Mouse (Mus musculus): ENCODE data around the gene Slc12a7. TPM values are rescaled to one million over a fixed set of nuclear protein-coding genes. Genes with fewer than 3 reads are reported as not detected.

Gene Slc12a7
- polyA plus RNA-seq, 1 experiment from 2014 or later = 33.8 TPM

- DNase-seq (ENCODE audit: low spot score) = peak; percentile 44
Measured at GRCm38 (mm10) chr13:73760126-73760525, 27.2 kb downstream of the Slc12a7 start.

DNA sequence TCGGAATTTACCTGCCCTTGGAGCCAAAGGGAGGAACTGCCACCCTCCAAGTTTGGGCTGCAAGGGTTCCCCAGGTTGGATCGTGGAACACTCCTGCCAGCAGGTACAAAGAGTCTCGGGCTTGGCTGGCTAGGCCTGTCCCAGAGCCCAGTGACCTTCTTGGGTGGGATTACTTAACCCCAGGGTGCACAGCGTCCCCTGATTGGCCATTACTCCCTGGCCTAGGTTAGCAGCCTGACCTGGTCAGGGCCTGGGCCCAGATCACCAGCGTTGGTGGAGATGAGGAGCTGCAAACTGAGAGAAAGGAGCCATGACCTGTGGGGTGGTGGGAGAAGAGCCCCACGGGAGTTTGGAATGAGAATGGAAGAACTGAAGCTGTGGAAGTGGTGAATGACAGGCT, 30.0 kb downstream of the Slc12a7 start:
- DNase-seq (ENCODE audit: low spot score) = no peak

- peak; percentile 91 for DNase-seq (ENCODE audit: low spot score)
Measured at GRCm38 (mm10) chr13:73763439-73764255, 30.8 kb downstream of the Slc12a7 start.

DNA sequence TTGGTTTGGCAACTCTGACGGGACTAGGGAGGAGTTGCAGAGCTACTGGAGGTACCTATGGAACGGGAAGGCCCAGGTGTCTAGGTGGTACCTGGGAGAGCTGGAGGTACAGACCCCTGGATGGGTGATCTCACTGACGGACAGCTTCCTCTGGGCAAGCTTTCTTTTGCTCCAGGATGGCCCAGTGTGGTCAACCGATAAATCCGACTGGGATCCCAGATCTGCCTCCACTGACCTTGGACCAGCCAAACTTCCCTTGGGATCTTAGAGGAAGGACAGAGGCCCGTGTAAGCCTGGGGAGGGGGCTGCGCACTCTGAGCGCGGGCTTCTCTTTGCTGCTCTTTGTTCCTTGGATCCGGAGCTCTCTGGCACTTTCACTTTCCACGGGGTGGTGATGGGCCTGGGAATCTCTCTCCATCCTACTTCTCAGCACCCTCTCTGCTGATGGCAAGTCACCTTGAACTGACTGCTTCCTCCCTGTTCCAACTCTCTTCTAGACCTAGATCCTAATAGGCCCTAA, 31.4 kb downstream of the Slc12a7 start:
- peak; percentile 27 for DNase-seq (ENCODE audit: low spot score)

- DNase-seq (ENCODE audit: low spot score) = no peak
Measured at GRCm38 (mm10) chr13:73765393-73765792, 32.5 kb downstream of the Slc12a7 start.

DNA sequence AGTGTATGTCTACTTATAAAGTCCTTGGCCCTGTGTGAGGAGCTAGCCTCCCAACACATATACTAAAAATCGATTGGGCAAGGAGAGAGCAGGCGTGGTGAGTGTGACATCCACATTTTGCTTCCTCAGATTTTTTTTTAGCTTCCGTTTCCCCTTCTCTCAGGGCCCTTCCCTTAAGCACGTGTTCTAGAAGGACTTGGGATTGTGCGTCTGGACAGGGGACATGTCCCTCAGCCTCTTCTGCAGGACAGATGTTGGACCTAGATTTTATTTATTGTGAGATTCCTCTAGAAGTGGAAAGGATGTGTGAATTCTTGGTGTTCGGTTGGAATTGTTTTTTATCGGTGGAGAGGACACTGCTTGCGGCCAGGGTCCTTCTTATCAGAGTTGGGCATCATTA, 34.3 kb downstream of the Slc12a7 start:
- DNase-seq (ENCODE audit: low spot score) = no peak

- no peak for DNase-seq (ENCODE audit: low spot score)
Measured at GRCm38 (mm10) chr13:73767754-73768153, 34.9 kb downstream of the Slc12a7 start.

GRCm38 (mm10) chr13:73768311-73768710, 35.4 kb downstream of the Slc12a7 start:
- peak; percentile 30 for DNase-seq (ENCODE audit: low spot score)

DNA sequence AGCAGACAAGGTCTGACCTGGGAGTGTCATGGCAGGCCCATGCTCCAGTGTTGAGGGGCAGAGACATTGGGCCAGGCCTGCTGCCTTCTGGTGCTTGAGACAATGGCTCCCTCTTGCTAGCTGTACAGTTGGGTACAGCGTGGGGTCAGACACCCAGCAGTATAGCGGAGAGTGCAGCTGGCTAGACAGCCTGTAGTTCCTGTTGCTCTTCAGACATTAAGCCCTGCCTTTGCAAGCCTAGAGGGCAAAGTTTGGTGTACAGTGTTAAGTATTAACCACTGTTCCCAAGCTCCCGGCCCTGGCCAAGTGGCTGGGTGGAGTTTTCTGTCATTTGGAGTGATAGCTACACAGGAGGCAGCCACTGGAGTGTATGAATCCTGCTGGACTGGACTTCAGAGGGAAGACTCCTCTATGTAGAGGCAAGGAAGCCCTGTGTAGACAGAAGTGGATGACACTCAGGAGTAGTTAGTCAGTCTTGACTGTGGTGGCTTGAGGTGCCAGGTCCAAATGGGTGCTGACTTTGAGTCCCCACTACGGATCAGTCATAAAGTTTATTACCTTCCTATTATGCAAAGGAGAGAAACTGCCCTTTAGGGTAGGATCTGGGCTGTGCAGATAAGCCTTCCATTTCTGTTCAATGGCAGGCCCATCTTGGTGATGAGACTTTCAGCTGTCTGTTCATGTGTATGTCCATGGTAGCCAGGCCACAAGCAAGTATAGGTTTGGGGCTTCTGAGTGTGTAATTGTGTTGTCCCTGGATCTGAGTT, 37.2 kb downstream of the Slc12a7 start:
- DNase-seq (ENCODE audit: low spot score) = no peak

DNA sequence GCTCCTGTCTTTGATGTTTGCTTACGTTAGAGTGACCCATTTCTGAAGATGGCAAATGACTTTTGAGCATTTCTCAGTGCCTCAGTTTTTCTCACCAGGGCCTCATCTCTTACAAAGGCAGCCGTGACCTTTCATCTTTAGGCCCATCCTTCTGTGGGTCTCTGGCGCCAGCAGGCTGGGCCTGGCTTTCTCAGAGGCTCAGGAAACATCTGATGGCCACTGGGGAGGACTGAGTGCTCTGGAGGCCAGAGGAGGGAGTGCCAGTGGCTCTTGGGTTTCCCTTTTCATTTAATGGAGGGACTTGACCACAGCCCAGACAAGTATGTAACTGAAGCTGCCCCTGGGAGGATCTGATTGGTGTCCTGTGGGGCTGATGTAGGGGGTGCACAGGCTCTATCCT, 38.2 kb downstream of the Slc12a7 start:
- no peak for DNase-seq (ENCODE audit: low spot score)

GRCm38 (mm10) chr13:73772655-73773054, 39.8 kb downstream of the Slc12a7 start:
- peak; percentile 84 for DNase-seq (ENCODE audit: low spot score)

DNA sequence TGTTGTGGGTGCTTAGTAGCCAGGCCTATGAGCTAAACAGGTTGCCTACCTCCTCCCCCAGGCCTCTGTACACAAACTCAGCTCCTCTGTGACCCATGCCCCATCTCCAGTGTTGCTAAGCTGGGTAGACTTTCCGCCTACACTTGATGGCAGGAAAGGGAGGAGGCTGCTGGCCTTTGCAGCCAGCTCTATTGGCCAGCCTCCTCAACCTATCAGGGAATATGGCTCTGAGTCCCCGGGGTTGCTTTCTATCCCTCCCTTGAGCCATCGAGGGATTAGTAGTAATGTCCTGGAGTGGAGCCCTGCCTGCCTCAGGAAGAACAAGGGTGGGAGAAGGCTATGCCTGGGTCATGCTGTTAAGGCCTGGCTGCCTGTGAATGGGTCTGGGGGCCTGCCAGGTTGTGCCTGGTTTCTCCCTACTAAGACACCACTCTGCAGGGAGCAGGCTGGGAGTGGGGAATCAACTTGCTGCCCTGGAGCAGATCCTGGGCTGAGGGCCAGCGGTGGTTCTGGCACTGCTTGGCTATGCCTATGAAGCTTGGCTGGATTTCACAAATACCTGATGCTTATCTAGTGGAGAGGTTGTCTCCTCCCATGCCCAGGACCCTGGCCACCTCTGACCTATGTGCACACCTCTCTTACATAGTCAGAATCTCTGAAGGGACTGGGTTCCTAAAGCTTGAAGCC, 40.8 kb downstream of the Slc12a7 start:
- peak; percentile 32 for DNase-seq (ENCODE audit: low spot score)

DNA sequence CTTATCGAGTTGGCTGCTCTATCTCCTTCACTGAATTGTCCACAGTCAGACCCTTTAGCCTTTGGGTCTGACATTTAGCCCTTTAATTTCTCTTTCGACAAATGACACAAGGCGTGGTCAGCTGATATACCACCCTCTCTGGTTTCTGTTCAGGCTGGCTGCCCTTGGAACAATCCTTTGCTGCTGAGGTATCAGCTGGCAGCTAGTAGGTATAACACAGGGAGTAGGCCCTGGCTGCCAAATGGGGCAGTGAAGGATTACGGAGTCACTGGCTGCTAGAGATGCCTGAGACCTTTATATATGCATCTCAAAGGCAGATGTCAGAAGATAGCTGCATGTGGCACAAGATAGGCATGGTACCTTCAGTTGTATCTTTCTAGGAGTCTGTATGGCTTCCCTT, 42.9 kb downstream of the Slc12a7 start:
- DNase-seq (ENCODE audit: low spot score) = no peak

GRCm38 (mm10) chr13:73777578-73777977, 44.7 kb downstream of the Slc12a7 start:
- no peak for DNase-seq (ENCODE audit: low spot score)

DNA sequence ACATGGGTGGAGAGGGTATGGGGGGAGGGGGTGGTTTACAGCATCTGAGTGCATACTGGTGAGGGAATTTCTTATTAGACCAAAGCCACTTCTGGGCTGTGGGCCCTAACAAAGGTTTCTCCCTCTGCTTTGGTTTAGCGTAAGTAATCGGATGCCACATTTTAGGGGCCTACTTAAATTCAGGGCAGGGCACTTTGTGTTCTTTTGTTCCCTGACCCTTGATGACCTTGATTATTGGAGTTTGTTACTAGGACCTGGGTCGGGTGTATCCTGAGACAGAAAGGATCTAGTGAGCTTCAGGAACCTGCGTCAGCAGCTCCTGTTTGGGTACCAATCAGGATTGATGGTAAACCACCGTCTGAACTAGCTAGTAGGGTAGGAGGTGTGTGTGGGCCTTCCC, 49.6 kb downstream of the Slc12a7 start:
- DNase-seq (ENCODE audit: low spot score) = no peak

GRCm38 (mm10) chr13:73792176-73792575, 59.3 kb downstream of the Slc12a7 start:
- no peak for DNase-seq (ENCODE audit: low spot score)

DNA sequence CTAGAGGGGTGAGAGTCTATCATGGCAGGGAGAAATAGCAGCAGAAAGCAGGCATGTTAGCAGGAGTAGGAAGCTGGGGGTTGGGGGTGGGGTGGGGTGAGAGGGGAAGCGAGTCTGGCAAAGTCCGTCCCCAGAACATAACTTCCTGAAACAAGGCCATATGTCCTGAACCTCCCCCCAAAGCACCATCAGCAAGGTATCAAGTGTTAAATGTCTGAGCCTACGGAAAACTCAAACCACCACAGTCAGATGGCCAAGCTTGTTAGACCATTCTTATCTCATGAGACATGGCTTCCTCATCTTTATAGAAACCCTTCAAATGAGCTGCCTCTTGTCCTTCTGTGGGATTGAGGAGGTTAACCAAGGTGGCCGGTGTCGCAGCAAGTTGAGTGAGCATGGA, 60.3 kb downstream of the Slc12a7 start:
- DNase-seq (ENCODE audit: low spot score) = no peak

- DNase-seq (ENCODE audit: low spot score) = no peak
Measured at GRCm38 (mm10) chr13:73799110-73799509, 66.2 kb downstream of the Slc12a7 start.

GRCm38 (mm10) chr13:73803450-73804178, 70.7 kb downstream of the Slc12a7 start:
- no peak for DNase-seq (ENCODE audit: low spot score)

- no peak for DNase-seq (ENCODE audit: low spot score)
Measured at GRCm38 (mm10) chr13:73804914-73805313, 72.0 kb downstream of the Slc12a7 start.

DNA sequence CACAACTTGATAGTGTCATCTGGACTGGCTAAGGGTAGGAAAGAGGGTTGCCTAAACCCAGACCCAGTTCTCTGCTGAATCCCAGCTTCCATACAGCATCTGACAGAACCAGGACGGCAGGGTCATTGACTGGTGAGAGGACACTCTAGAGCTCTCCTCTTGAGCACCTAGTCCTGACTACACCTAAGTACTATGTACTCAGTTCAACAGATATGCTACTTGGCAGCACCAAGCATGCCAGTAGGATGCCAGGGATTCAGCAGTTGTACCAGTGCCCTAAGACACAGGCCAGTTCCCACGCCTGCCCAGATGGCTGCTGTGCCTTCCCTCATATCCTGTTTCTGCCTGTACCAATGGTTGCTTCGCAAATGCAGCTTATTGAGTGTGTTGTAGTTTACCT, 80.0 kb downstream of the Slc12a7 start:
- DNase-seq (ENCODE audit: low spot score) = no peak
